Comparison of ENCODE assay signal across 8 mouse cellular contexts in the genomic region with DNA sequence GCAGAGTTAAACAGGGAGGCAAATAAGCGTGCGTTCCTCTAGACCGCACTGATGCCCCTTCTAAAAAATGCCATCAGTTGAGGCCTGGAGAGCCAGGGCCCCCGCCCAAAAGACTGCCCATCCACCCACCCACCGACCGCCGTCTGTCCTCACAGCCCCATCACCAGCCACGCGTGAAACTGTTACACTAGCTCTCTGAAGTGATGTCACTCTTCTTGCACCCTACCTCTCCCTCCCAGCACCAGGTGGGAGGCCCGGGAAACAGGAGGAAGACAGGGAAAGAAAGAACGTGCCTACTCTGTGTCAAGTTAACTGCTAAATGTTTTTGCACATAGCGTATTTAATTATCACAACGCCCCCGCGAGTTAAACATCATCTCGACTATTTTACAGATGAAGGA. TPM values are rescaled to one million over a fixed set of nuclear protein-coding genes. Genes with fewer than 3 reads are reported as not detected.
DNase-seq lines count a peak whose midpoint lies in the region; ATAC-seq and TF ChIP-seq lines count a peak whose summit lies in the region.

No protein-coding gene starts in this region.

- H3K27me3 ChIP-seq in E14TG2a.4 (ENCODE audit: insufficient read depth, low read length): peaks cover 27% of the 10 kb centered on the region
- H3K27me3 ChIP-seq in forebrain, postnatal 0 days (ENCODE audit: insufficient read depth, low read length): no peaks in the 10 kb centered on the region

- H3K36me3 ChIP-seq in E14TG2a.4 (ENCODE audit: insufficient read depth, low read length): peaks cover 9% of the 10 kb centered on the region
- H3K36me3 ChIP-seq in forebrain, postnatal 0 days (ENCODE audit: insufficient read depth): no peaks in the 10 kb centered on the region; the same call in 1 of the 2 replicates

- peaks cover 28% of the 10 kb centered on the region for H3K4me1 ChIP-seq in E14TG2a.4 (replicated peaks; ENCODE audit: low read depth, low read length)
- H3K4me1 ChIP-seq in forebrain, postnatal 0 days (ENCODE audit: insufficient read depth): peaks cover 12% of the 10 kb centered on the region

- peak overlapping the region; percentile 87 for H3K27ac ChIP-seq in gastrocnemius, adult 2 months
- peak overlapping the region; percentile 90 for H3K27ac ChIP-seq in forebrain, postnatal 0 days (ENCODE audit: low read depth, low read length)

- no peak for TF ChIP-seq CTCF in gastrocnemius, adult 2 months (IDR thresholded peaks at IDR 0.05)
- no peak for TF ChIP-seq CTCF in E14TG2a.4 (conservative IDR thresholded peaks at IDR 0.05; ENCODE audit: low read length)
- no peak for TF ChIP-seq CTCF in forebrain, postnatal 0 days (IDR thresholded peaks at IDR 0.05; ENCODE audit: low read depth)

- peak overlapping the region; percentile 82 for H3K4me3 ChIP-seq in gastrocnemius, adult 2 months
- peak overlapping the region; percentile 93 for H3K4me3 ChIP-seq in E14TG2a.4 (replicated peaks; ENCODE audit: low read length)
- H3K4me3 ChIP-seq in forebrain, postnatal 0 days (ENCODE audit: low read depth, low read length): peak overlapping the region; percentile 91

- no peaks in the 10 kb centered on the region for H3K9me3 ChIP-seq in E14TG2a.4 (ENCODE audit: low read length)
- H3K9me3 ChIP-seq in forebrain, postnatal 0 days (ENCODE audit: low read length): no peaks in the 10 kb centered on the region

- intact Hi-C loops in gastrocnemius, adult 2 months (cut with DNase I): loop anchor here (5.0 kb wide), 1 partner anchor 46 kb away; no protein-coding TSS in a partner anchor

- H3K9ac ChIP-seq in forebrain, postnatal 0 days: peak overlapping the region; percentile 84

- H3K4me2 ChIP-seq in forebrain, postnatal 0 days (ENCODE audit: low read depth): peak overlapping the region; percentile 80

- WGBS in forebrain, postnatal 0 days: 7% methylated on average over 16 of the region's 16 CpGs

- ATAC-seq in forebrain, postnatal 0 days: peak; percentile 34
- ATAC-seq in megakaryocyte-erythroid progenitor cell, adult 5-6 weeks (replicated peaks; ENCODE audit: low FRiP score, low TSS enrichment, poor library complexity, severe bottlenecking): peak; percentile 1; the same call in 1 of the 2 replicates
- no peak for ATAC-seq in CD4-positive, CD25-positive, alpha-beta regulatory T cell, adult 4 months

- no peak for DNase-seq in gastrocnemius, adult 2 months
- DNase-seq in gastrocnemius, postnatal 10 days: no peak
- peak; percentile 50 for DNase-seq in forebrain, postnatal 0 days
- DNase-seq in layer of hippocampus, postnatal 10 days (ENCODE audit: low spot score in 2 of 2): peak; percentile 15 to 30
- no peak for DNase-seq in ovary, adult 18-20 months (ENCODE audit: low spot score)

RNA-seq across cellular contexts. Expression of a gene that starts 0.8 kb away (rescaled TPM):
- 10 to 100 TPM; 13.2 to 21.2 TPM for total RNA-seq in gastrocnemius, adult 2 months (2021)
- 10 to 100 TPM; 24.1 to 27.6 TPM for total RNA-seq in gastrocnemius, postnatal 10 days (2021)
- 41.3 and 47.6 TPM in 2 replicates for total RNA-seq in forebrain, postnatal 0 days (2014; rRNA removed)
- polyA plus RNA-seq in forebrain, postnatal 0 days (2015; fragmentation: Nextera tagmentation; extraction: Ambion mirVana): 82.8 and 92.1 TPM in 2 replicates
- total RNA-seq in layer of hippocampus, postnatal 10 days (2021): 10 to 100 TPM; 85.5 to 94.1 TPM
- total RNA-seq in megakaryocyte-erythroid progenitor cell, adult 5-6 weeks (2014; fragmentation: Nextera tagmentation): 29.6 and 36.8 TPM in 2 replicates
- total RNA-seq in megakaryocyte-erythroid progenitor cell, adult 5-6 weeks (2017): 27.7 and 28.0 TPM in 2 replicates
- polyA plus RNA-seq in CD4-positive, CD25-positive, alpha-beta regulatory T cell, adult 4 months (2017; shearing (Covaris generic)): 10 to 100 TPM; 18.3 to 35.8 TPM

RNA-seq across cellular contexts. Expression of a gene that starts 39.9 kb away (rescaled TPM):
- 10 to 100 TPM; 51.1 to 66.7 TPM for total RNA-seq in gastrocnemius, adult 2 months (2021)
- 10 to 100 TPM; 58.8 to 64.4 TPM for total RNA-seq in gastrocnemius, postnatal 10 days (2021)
- 18.2 and 18.9 TPM in 2 replicates for total RNA-seq in forebrain, postnatal 0 days (2014; rRNA removed)
- 19.6 and 26.7 TPM in 2 replicates for polyA plus RNA-seq in forebrain, postnatal 0 days (2015; fragmentation: Nextera tagmentation; extraction: Ambion mirVana)
- total RNA-seq in layer of hippocampus, postnatal 10 days (2021): 10 to 100 TPM; 20.3 to 22.6 TPM
- total RNA-seq in megakaryocyte-erythroid progenitor cell, adult 5-6 weeks (2014; fragmentation: Nextera tagmentation): 13.1 and 27.7 TPM in 2 replicates
- total RNA-seq in megakaryocyte-erythroid progenitor cell, adult 5-6 weeks (2017): 10.7 and 35.6 TPM in 2 replicates
- polyA plus RNA-seq in CD4-positive, CD25-positive, alpha-beta regulatory T cell, adult 4 months (2017; shearing (Covaris generic)): 10 to 100 TPM; 26.5 to 31.1 TPM

RNA-seq across cellular contexts. Expression of a gene that starts 40.0 kb away (rescaled TPM):
- total RNA-seq in gastrocnemius, adult 2 months (2021): under 1 TPM; 0.18 to 0.36 TPM
- total RNA-seq in gastrocnemius, postnatal 10 days (2021): under 1 TPM; 0.19 to 0.29 TPM
- total RNA-seq in forebrain, postnatal 0 days (2014; rRNA removed): 1.5 TPM in 2 replicates
- 0.96 and 1.5 TPM in 2 replicates for polyA plus RNA-seq in forebrain, postnatal 0 days (2015; fragmentation: Nextera tagmentation; extraction: Ambion mirVana)
- 1 to 10 TPM; 1.4 to 2.2 TPM for total RNA-seq in layer of hippocampus, postnatal 10 days (2021)
- 0.47 and 0.63 TPM in 2 replicates for total RNA-seq in megakaryocyte-erythroid progenitor cell, adult 5-6 weeks (2014; fragmentation: Nextera tagmentation)
- total RNA-seq in megakaryocyte-erythroid progenitor cell, adult 5-6 weeks (2017): 0.08 and 2.6 TPM in 2 replicates
- polyA plus RNA-seq in CD4-positive, CD25-positive, alpha-beta regulatory T cell, adult 4 months (2017; shearing (Covaris generic)): under 1 TPM; 0.24 to 0.41 TPM

Comparison
In these comparisons a context has a peak if more than half of its experiments do, and no peak if none do; other contexts are left out.
1. DNase-seq: peak in forebrain, postnatal 0 days (single experiment) and layer of hippocampus, postnatal 10 days (2 of 2); none in gastrocnemius, adult 2 months (single experiment), gastrocnemius, postnatal 10 days (single experiment) and ovary, adult 18-20 months (single experiment).
2. Peak in every context shown above with its lines, with median percentiles within 50 percentile points of each other: H3K4me3 ChIP-seq.